Mouse (Mus musculus) liver, embryonic 14.5 days (tissue): ENCODE measurements around the gene Scgb2a2.
"Not testable (repeated sequence)": the region's sequence is repeated elsewhere in the genome, so short reads cannot be mapped to it uniquely, and the experiment has no call there.

ENCODE experiments used
- CTCF ChIP-seq: IDR thresholded peaks from 2 replicates; pipeline ENCODE4 v1.5.1; 2016; ENCODE audit warnings: antibody characterized with exemption, low read depth, control low read depth
- EP300 ChIP-seq: IDR thresholded peaks from 2 replicates; pipeline ENCODE4 v1.6.1; 2016; ENCODE audit warnings: antibody characterized with exemption, low read depth

- TF ChIP-seq EP300: not testable (repeated sequence)
- peak; percentile 68 for TF ChIP-seq CTCF
These were observed 10.6 kb upstream of the Scgb2a2 start for GRCm38 (mm10) chr19:9836581-9837340.
